Mouse (Mus musculus) bone marrow macrophage, adult 2 months (primary cell): ENCODE measurements around the gene Smarcb1.

Source experiments
- CTCF ChIP-seq: IDR thresholded peaks from 2 replicates; pipeline ENCODE4 v1.5.1; 2012; ENCODE audit warnings: low read depth, mild to moderate bottlenecking, low read length, moderate library complexity
- POLR2A ChIP-seq: IDR thresholded peaks from 2 replicates; pipeline ENCODE4 v1.6.1; 2012; ENCODE audit warnings: mild to moderate bottlenecking, low read depth, low read length, borderline replicate concordance

DNA sequence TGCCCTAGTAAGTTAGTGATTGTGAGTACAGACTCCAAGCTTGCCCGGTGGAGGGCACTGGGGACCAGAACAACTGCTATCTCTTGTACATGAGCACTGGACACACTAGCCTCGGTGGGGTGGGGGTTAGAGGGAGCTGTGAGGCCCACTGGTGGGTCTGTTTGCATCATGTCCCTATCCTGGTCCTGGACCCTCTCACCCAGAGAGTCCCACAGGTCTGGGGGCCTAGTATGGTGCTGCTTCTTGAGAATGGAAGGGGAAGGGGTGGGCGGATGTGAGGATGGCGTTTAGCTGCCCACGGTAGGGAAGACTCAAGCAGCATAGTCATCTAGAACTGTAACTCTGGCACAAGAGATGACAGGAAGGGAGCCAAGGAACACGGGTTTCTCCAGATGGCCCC is 66.6 kb downstream of the Smarcb1 start:
- TF ChIP-seq CTCF (no peak), POLR2A (no peak)
